Mouse (Mus musculus): ENCODE data around the gene Dlk2. TPM values are rescaled to one million over a fixed set of nuclear protein-coding genes. Genes with fewer than 3 reads are reported as not detected.
A peak's percentile ranks its signal among the peaks of the same experiment; 100 is the strongest.

The Dlk2 gene
- total RNA-seq, 2 experiments from 2014 or later, result 1.2 to 1.5 TPM

GRCm38 (mm10) chr17:46313135-46313715 lies 16.0 kb downstream of the Dlk2 start:
- DNase-seq (ENCODE audit: low spot score in 2 of 2), result no peak

GRCm38 (mm10) chr17:46315813-46316212 lies 18.6 kb downstream of the Dlk2 start:
- DNase-seq (ENCODE audit: low spot score in 2 of 2), result no peak

- no peak for DNase-seq (ENCODE audit: low spot score in 2 of 2)
Observed at GRCm38 (mm10) chr17:46320492-46320891, 23.3 kb downstream of the Dlk2 start.

GRCm38 (mm10) chr17:46322046-46322823 lies 25.0 kb downstream of the Dlk2 start:
- no peak for DNase-seq (ENCODE audit: low spot score in 2 of 2)

GRCm38 (mm10) chr17:46327413-46327905 lies 30.2 kb downstream of the Dlk2 start:
- no peak for DNase-seq (ENCODE audit: low spot score in 2 of 2)

- DNase-seq (ENCODE audit: low spot score in 2 of 2), result peak; percentile 89 to 96
Observed at GRCm38 (mm10) chr17:46327906-46328534, 30.8 kb downstream of the Dlk2 start, which contains the start of gene Abcc10. Abcc10 (minus strand) TSS chr17:46328352.

- DNase-seq (ENCODE audit: low spot score in 2 of 2), result no peak
Observed at GRCm38 (mm10) chr17:46328723-46329122, 31.5 kb downstream of the Dlk2 start.

- DNase-seq (ENCODE audit: low spot score in 2 of 2), result no peak
Observed at GRCm38 (mm10) chr17:46336475-46336874, 39.3 kb downstream of the Dlk2 start.

- DNase-seq (ENCODE audit: low spot score in 2 of 2), result no peak
Observed at GRCm38 (mm10) chr17:46341208-46341607, 44.0 kb downstream of the Dlk2 start.

GRCm38 (mm10) chr17:46351026-46351700 lies 53.9 kb downstream of the Dlk2 start:
- no peak for DNase-seq (ENCODE audit: low spot score in 2 of 2)

Other genes with a start within 250 kb of the Dlk2 start
- gene Mrps18a, start 186.4 kb upstream of the Dlk2 start, total RNA-seq (2021), result 10 to 100 TPM; 65.9 to 69.3 TPM
- gene Rsph9, start 153.2 kb upstream of the Dlk2 start, total RNA-seq (2021), result 1 to 10 TPM; 1.1 to 1.4 TPM
- 10 to 100 TPM; 15.7 to 17.6 TPM for gene Mad2l1bp, start 143.9 kb upstream of the Dlk2 start, total RNA-seq (2021)
- gene Gtpbp2, start 136.4 kb upstream of the Dlk2 start, total RNA-seq (2021), result 10 to 100 TPM; 70.2 to 77.6 TPM
- 10 to 100 TPM; 19.6 to 20.2 TPM for gene Polh, start 94.8 kb upstream of the Dlk2 start, total RNA-seq (2021)
- gene Xpo5, start 94.6 kb upstream of the Dlk2 start, total RNA-seq (2021), result 10 to 100 TPM; 23.0 to 26.8 TPM
- 10 to 100 TPM; 35.1 to 35.6 TPM for gene Polr1c, start 49.4 kb upstream of the Dlk2 start, total RNA-seq (2021)
- gene Yipf3, start 49.3 kb upstream of the Dlk2 start, total RNA-seq (2021), result 10 to 100 TPM; 76.8 to 81.5 TPM
- gene Lrrc73, start 43.9 kb upstream of the Dlk2 start, total RNA-seq (2021), result 1 to 10 TPM in 1 of 2 experiments, under 1 TPM in 1; 0.73 to 1.1 TPM
- gene Tjap1, start 14.4 kb upstream of the Dlk2 start, total RNA-seq (2021), result 10 to 100 TPM; 79.8 to 90.9 TPM
- 1 to 10 TPM; 5.3 to 5.4 TPM for gene Abcc10, start 30.9 kb downstream of the Dlk2 start, total RNA-seq (2021)
- gene Zfp318, start 86.3 kb downstream of the Dlk2 start, total RNA-seq (2021), result 10 to 100 TPM; 33.9 to 35.0 TPM
- 1 to 10 TPM; 3.7 to 4.8 TPM for gene Crip3, start 131.5 kb downstream of the Dlk2 start, total RNA-seq (2021)
- gene Slc22a7, start 141.0 kb downstream of the Dlk2 start, total RNA-seq (2021), result under 1 TPM in 1 of 2 experiments, not detected in 1; 0.21 TPM
- gene Ttbk1, start 190.3 kb downstream of the Dlk2 start, total RNA-seq (2021), result 1 to 10 TPM in 1 of 2 experiments, under 1 TPM in 1; 0.60 to 1.2 TPM
- 1 to 10 TPM; 3.6 to 5.2 TPM for gene Dnph1, start 199.3 kb downstream of the Dlk2 start, total RNA-seq (2021)
- gene Cul9, start 249.0 kb downstream of the Dlk2 start, total RNA-seq (2021), result 10 to 100 TPM; 13.5 to 15.0 TPM

All from gastrocnemius, postnatal 4 days (tissue).